Mouse (Mus musculus): ENCODE data around the gene Sap18b.
A peak's percentile ranks its signal among the peaks of the same experiment; 100 is the strongest.
"Not testable (repeated sequence)": the region's sequence is repeated elsewhere in the genome, so short reads cannot be mapped to it uniquely, and the experiment has no call there.

Gene Sap18b

GRCm38 (mm10) chr8:95825162-95825561 lies at the start of gene Sap18b:
Sap18b (plus strand) TSS chr8:95825346.
- DNase-seq (ENCODE audit: extremely low spot score) = not testable (repeated sequence)

GRCm38 (mm10) chr8:95781085-95781484 lies 44.1 kb upstream of the Sap18b start:
- DNase-seq (ENCODE audit: extremely low spot score) = no peak

- DNase-seq (ENCODE audit: extremely low spot score) = no peak
Observed at GRCm38 (mm10) chr8:95781775-95782174, 43.4 kb upstream of the Sap18b start.

GRCm38 (mm10) chr8:95782628-95783027 lies 42.5 kb upstream of the Sap18b start:
- no peak for DNase-seq (ENCODE audit: extremely low spot score)

GRCm38 (mm10) chr8:95785591-95785990 lies 39.6 kb upstream of the Sap18b start:
- no peak for DNase-seq (ENCODE audit: extremely low spot score)

GRCm38 (mm10) chr8:95795333-95796061 lies 29.6 kb upstream of the Sap18b start:
- not testable (repeated sequence) for DNase-seq (ENCODE audit: extremely low spot score)

GRCm38 (mm10) chr8:95799117-95799516 lies 26.0 kb upstream of the Sap18b start:
- DNase-seq (ENCODE audit: extremely low spot score) = no peak

- no peak for DNase-seq (ENCODE audit: extremely low spot score)
Observed at GRCm38 (mm10) chr8:95799891-95800290, 25.3 kb upstream of the Sap18b start.

- DNase-seq (ENCODE audit: extremely low spot score) = no peak
Observed at GRCm38 (mm10) chr8:95800353-95800752, 24.8 kb upstream of the Sap18b start.

GRCm38 (mm10) chr8:95801476-95802064 lies 23.6 kb upstream of the Sap18b start:
- no peak for DNase-seq (ENCODE audit: extremely low spot score)

GRCm38 (mm10) chr8:95802231-95802630 lies 22.9 kb upstream of the Sap18b start:
- no peak for DNase-seq (ENCODE audit: extremely low spot score)

GRCm38 (mm10) chr8:95805482-95805881 lies 19.7 kb upstream of the Sap18b start:
- DNase-seq (ENCODE audit: extremely low spot score) = no peak

GRCm38 (mm10) chr8:95806461-95807191 lies 18.5 kb upstream of the Sap18b start:
- DNase-seq (ENCODE audit: extremely low spot score) = peak; percentile 53

- DNase-seq (ENCODE audit: extremely low spot score) = peak; percentile 97
Observed at GRCm38 (mm10) chr8:95807331-95807843, 17.8 kb upstream of the Sap18b start, which contains the start of gene Cnot1. Cnot1 (minus strand) TSS chr8:95807464.

- peak; percentile 85 for DNase-seq (ENCODE audit: extremely low spot score)
Observed at GRCm38 (mm10) chr8:95807861-95808260, 17.3 kb upstream of the Sap18b start.

- no peak for DNase-seq (ENCODE audit: extremely low spot score)
Observed at GRCm38 (mm10) chr8:95808631-95809030, 16.5 kb upstream of the Sap18b start.

GRCm38 (mm10) chr8:95809116-95809515 lies 16.0 kb upstream of the Sap18b start:
- DNase-seq (ENCODE audit: extremely low spot score) = no peak

GRCm38 (mm10) chr8:95810184-95810591 lies 15.0 kb upstream of the Sap18b start:
- no peak for DNase-seq (ENCODE audit: extremely low spot score)

- no peak for DNase-seq (ENCODE audit: extremely low spot score)
Observed at GRCm38 (mm10) chr8:95816044-95816708, 9.0 kb upstream of the Sap18b start.

GRCm38 (mm10) chr8:95817597-95817996 lies 7.5 kb upstream of the Sap18b start:
- no peak for DNase-seq (ENCODE audit: extremely low spot score)

- no peak for DNase-seq (ENCODE audit: extremely low spot score)
Observed at GRCm38 (mm10) chr8:95818211-95818610, 6.9 kb upstream of the Sap18b start.

- DNase-seq (ENCODE audit: extremely low spot score) = no peak
Observed at GRCm38 (mm10) chr8:95821266-95821665, 3.9 kb upstream of the Sap18b start.

All from embryo, embryonic 9.5 days (tissue).